Mouse (Mus musculus): ENCODE data around the gene Arhgef7. TPM values are rescaled to one million over a fixed set of nuclear protein-coding genes. Genes with fewer than 3 reads are reported as not detected.

Arhgef7 gene
- total and polyA plus RNA-seq, 2 experiments from 2014 or later: 54.3 to 87.5 TPM

- Histone ChIP-seq H3K27ac (ENCODE audit: low read depth, low read length) (no peak overlapping the region), H3K4me2 (ENCODE audit: low read depth, low read length, poor library complexity, severe bottlenecking) (no peak overlapping the region), H3K9me3 (ENCODE audit: low read length) (no peaks in the 10 kb centered on the region), H3K36me3 (ENCODE audit: insufficient read depth, low read length) (0 out of 2 replicates have a peak, but pooled peaks cover 2% of the 10 kb centered on the region), H3K4me1 (ENCODE audit: insufficient read depth, low read length) (no peaks in the 10 kb centered on the region), H3K27me3 (ENCODE audit: insufficient read depth, low read length) (no peaks in the 10 kb centered on the region), H3K9ac (replicated peaks; ENCODE audit: low read length, poor library complexity, severe bottlenecking) (no peak overlapping the region), H3K4me3 (ENCODE audit: low read depth, low read length) (no peak overlapping the region)
- 78% methylated on average over 7 of the region's 7 CpGs for WGBS
- DNase-seq (ENCODE audit: low spot score) (no peak), ATAC-seq (ENCODE audit: low FRiP score) (no peak)
- TF ChIP-seq CTCF (IDR thresholded peaks at IDR 0.05): no peak
These were observed 48.4 kb downstream of the Arhgef7 start for GRCm38 (mm10) chr8:11775889-11776288.

- no peak for TF ChIP-seq CTCF (IDR thresholded peaks at IDR 0.05)
These were observed 49.1 kb downstream of the Arhgef7 start for GRCm38 (mm10) chr8:11776451-11777180.

GRCm38 (mm10) chr8:11777201-11777600, 49.7 kb downstream of the Arhgef7 start:
- Histone ChIP-seq H3K27me3 (ENCODE audit: insufficient read depth, low read length) (no peaks in the 10 kb centered on the region), H3K4me3 (ENCODE audit: low read depth, low read length) (no peak overlapping the region), H3K4me1 (ENCODE audit: insufficient read depth, low read length) (no peaks in the 10 kb centered on the region), H3K4me2 (ENCODE audit: low read depth, low read length, poor library complexity, severe bottlenecking) (no peak overlapping the region), H3K9me3 (ENCODE audit: low read length) (no peaks in the 10 kb centered on the region), H3K36me3 (ENCODE audit: insufficient read depth, low read length) (peaks cover 10% of the 10 kb centered on the region), H3K9ac (replicated peaks; ENCODE audit: low read length, poor library complexity, severe bottlenecking) (no peak overlapping the region), H3K27ac (ENCODE audit: low read depth, low read length) (no peak overlapping the region)
- ATAC-seq (ENCODE audit: low FRiP score): no peak
- DNase-seq (ENCODE audit: low spot score): no peak
- 64% methylated on average over 10 of the region's 10 CpGs for WGBS
- TF ChIP-seq CTCF (IDR thresholded peaks at IDR 0.05): no peak

More at GRCm38 (mm10) chr8:11776451-11777180, 49.1 kb downstream of the Arhgef7 start:
- no peak overlapping the region for H3K4me2 ChIP-seq (ENCODE audit: low read depth, low read length, poor library complexity, severe bottlenecking)
- 90% methylated on average over 8 of the region's 8 CpGs for WGBS
- H3K27me3 ChIP-seq (ENCODE audit: insufficient read depth, low read length): no peaks in the 10 kb centered on the region
- no peak overlapping the region for H3K4me3 ChIP-seq (ENCODE audit: low read depth, low read length)
- ATAC-seq (ENCODE audit: low FRiP score) (no peak), DNase-seq (ENCODE audit: low spot score) (no peak)
- H3K4me1 ChIP-seq (ENCODE audit: insufficient read depth, low read length): no peaks in the 10 kb centered on the region
- no peaks in the 10 kb centered on the region for H3K9me3 ChIP-seq (ENCODE audit: low read length)
- H3K36me3 ChIP-seq (ENCODE audit: insufficient read depth, low read length): 0 out of 2 replicates have a peak, but pooled peaks cover 6% of the 10 kb centered on the region
- H3K27ac ChIP-seq (ENCODE audit: low read depth, low read length): no peak overlapping the region
- no peak overlapping the region for H3K9ac ChIP-seq (replicated peaks; ENCODE audit: low read length, poor library complexity, severe bottlenecking)

DNA sequence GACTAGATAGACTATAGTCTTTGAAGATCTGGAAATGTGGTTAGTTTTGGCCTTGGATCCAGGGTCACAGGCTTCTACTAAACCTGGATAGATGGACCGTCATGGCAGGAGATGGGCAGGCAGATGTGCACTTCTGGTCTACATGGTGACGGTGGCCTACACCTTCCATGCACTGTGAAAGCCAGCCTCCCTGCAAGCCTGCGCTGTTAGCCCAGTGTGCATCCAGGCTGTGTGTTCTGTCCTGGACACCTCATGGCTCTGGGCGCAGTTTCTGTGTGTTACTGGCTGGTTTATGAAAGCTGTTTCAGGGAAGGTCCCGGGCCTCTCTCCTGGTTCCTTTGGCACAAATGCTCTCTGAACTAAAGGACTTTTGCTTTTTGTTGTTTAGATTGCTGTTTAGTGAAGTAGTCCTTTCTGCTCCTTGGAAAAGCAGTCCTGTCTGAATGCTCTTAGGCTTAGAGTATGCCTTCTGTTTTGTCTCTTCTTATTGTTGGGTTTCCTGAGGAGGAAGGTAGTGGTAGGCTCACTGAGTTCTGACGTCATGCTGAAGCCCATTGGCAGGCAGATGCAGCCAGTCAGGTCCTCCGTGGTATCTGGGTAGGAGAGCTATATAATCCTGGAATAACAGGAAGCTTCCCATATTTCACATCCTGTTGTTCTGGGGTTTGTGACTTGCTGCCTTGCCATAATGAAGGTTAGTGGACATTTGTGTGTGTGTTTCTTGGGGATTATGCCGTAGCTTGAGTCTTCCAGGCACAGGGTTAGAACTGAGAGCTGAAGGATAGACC, 51.3 kb downstream of the Arhgef7 start:
- H3K27ac ChIP-seq (ENCODE audit: low read depth, low read length): no peak overlapping the region
- no peak overlapping the region for H3K4me2 ChIP-seq (ENCODE audit: low read depth, low read length, poor library complexity, severe bottlenecking)
- H3K9ac ChIP-seq (replicated peaks; ENCODE audit: low read length, poor library complexity, severe bottlenecking): no peak overlapping the region
- no peaks in the 10 kb centered on the region for H3K27me3 ChIP-seq (ENCODE audit: insufficient read depth, low read length)
- peaks cover 25% of the 10 kb centered on the region for H3K36me3 ChIP-seq (ENCODE audit: insufficient read depth, low read length)
- no peaks in the 10 kb centered on the region for H3K9me3 ChIP-seq (ENCODE audit: low read length)
- no peak for ATAC-seq (ENCODE audit: low FRiP score)
- no peak overlapping the region for H3K4me3 ChIP-seq (ENCODE audit: low read depth, low read length)
- TF ChIP-seq CTCF (IDR thresholded peaks at IDR 0.05): no peak
- no peaks in the 10 kb centered on the region for H3K4me1 ChIP-seq (ENCODE audit: insufficient read depth, low read length)
- WGBS: 82% methylated on average over 8 of the region's 8 CpGs
- no peak for DNase-seq (ENCODE audit: low spot score)

GRCm38 (mm10) chr8:11779844-11780634, 52.5 kb downstream of the Arhgef7 start:
- Histone ChIP-seq H3K4me1 (ENCODE audit: insufficient read depth, low read length) (no peaks in the 10 kb centered on the region), H3K27ac (ENCODE audit: low read depth, low read length) (no peak overlapping the region), H3K9me3 (ENCODE audit: low read length) (no peaks in the 10 kb centered on the region), H3K9ac (replicated peaks; ENCODE audit: low read length, poor library complexity, severe bottlenecking) (no peak overlapping the region), H3K4me2 (ENCODE audit: low read depth, low read length, poor library complexity, severe bottlenecking) (no peak overlapping the region), H3K4me3 (ENCODE audit: low read depth, low read length) (no peak overlapping the region), H3K36me3 (ENCODE audit: insufficient read depth, low read length) (peaks cover 26% of the 10 kb centered on the region), H3K27me3 (ENCODE audit: insufficient read depth, low read length) (no peaks in the 10 kb centered on the region)
- DNase-seq (ENCODE audit: low spot score) (no peak), ATAC-seq (ENCODE audit: low FRiP score) (no peak)
- 83% methylated on average over 10 of the region's 10 CpGs for WGBS
- TF ChIP-seq CTCF (IDR thresholded peaks at IDR 0.05): no peak

All from midbrain, postnatal 0 days (tissue).